Mouse (Mus musculus) heart, embryonic 16.5 days (tissue): ENCODE measurements around the gene Shld2. TPM values are rescaled to one million over a fixed set of nuclear protein-coding genes. Genes with fewer than 3 reads are reported as not detected.

ENCODE experiments used
- ATAC-seq: fragments of 200-750 bp; cut with Nextera tagmentation; replicated peaks from 2 replicates; pipeline ENCODE4 v1.8.0; 2017; ENCODE audit warnings: moderate number of reproducible peaks; ENCODE audit not compliant: insufficient read depth, low FRiP score; ENCODE audit errors: extremely low read depth
- H3K27ac ChIP-seq: fragments of 300-500 bp; sonication (generic); 2 replicates; pipeline ENCODE4 v1.5.1; 2014; ENCODE audit warnings: mild to moderate bottlenecking, low read length, control low read depth, moderate library complexity
- H3K27me3 ChIP-seq: fragments of 300-500 bp; sonication (generic); 2 replicates; pipeline ENCODE4 v1.6.1; 2014; ENCODE audit warnings: low read length, mixed read lengths; ENCODE audit not compliant: control insufficient read depth, insufficient read depth
- H3K36me3 ChIP-seq: fragments of 300-500 bp; sonication (generic); 2 replicates; pipeline ENCODE4 v1.6.1; 2014; ENCODE audit not compliant: control insufficient read depth, insufficient read depth
- H3K4me1 ChIP-seq: fragments of 300-500 bp; sonication (generic); 2 replicates; pipeline ENCODE4 v1.6.1; 2014; ENCODE audit warnings: low read length, mixed read lengths; ENCODE audit not compliant: control insufficient read depth, insufficient read depth
- H3K4me2 ChIP-seq: fragments of 300-500 bp; sonication (generic); 2 replicates; pipeline ENCODE4 v1.6.1; 2014; ENCODE audit warnings: low read depth, mild to moderate bottlenecking, control low read depth, low read length
- H3K4me3 ChIP-seq: fragments of 300-500 bp; sonication (generic); 2 replicates; pipeline ENCODE4 v1.5.1; 2014; ENCODE audit warnings: mild to moderate bottlenecking, control low read depth, low read length
- H3K9ac ChIP-seq: fragments of 300-500 bp; sonication (generic); 2 replicates; pipeline ENCODE4 v1.6.1; 2014; ENCODE audit warnings: low read length, control low read depth
- H3K9me3 ChIP-seq: fragments of 300-500 bp; sonication (generic); replicated peaks from 2 replicates; pipeline ENCODE4 v1.6.1; 2016; ENCODE audit warnings: low read length; ENCODE audit not compliant: control insufficient read depth
- WGBS: fragments of 180-500 bp; shearing (Covaris S2); extraction: QIAGEN DNeasy Blood & Tissue Kit; methylation state at CpG from one replicate; pipeline ENCODE4 v1.1.7; 2014; 5-methylcytosine and 5-hydroxymethylcytosine counted together
- polyA plus RNA-seq: library from polyadenylated mRNA; unstranded; fragments of >200 nt; fragmentation: Nextera tagmentation; extraction: Ambion mirVana; gene quantifications from 2 replicates; pipeline ENCODE4 v1.2.1, GENCODE M21; 2015

Shld2 gene
- polyA plus RNA-seq, 1 experiment from 2014 or later = 8.9 TPM

- Histone ChIP-seq H3K4me2 (no peak overlapping the region), H3K4me3 (no peak overlapping the region), H3K4me1 (no peaks in the 10 kb centered on the region), H3K9me3 (no peaks in the 10 kb centered on the region), H3K27me3 (no peaks in the 10 kb centered on the region), H3K27ac (no peak overlapping the region), H3K9ac (no peak overlapping the region), H3K36me3 (no peaks in the 10 kb centered on the region)
- 68% methylated on average over 5 of the region's 5 CpGs for WGBS
- no peak for ATAC-seq
These were observed 121.7 kb downstream of the Shld2 start for GRCm38 (mm10) chr14:34188629-34189028.

Other genes starting within 250 kb of the Shld2 start
- gene Anxa8, start 224.5 kb downstream of the Shld2 start, polyA plus RNA-seq = 5.2 and 5.3 TPM in 2 replicates
- 0.12 TPM in 1 of 2 replicates, not detected in the other for gene A630023A22Rik, start 207.7 kb downstream of the Shld2 start, polyA plus RNA-seq
- gene Npy4r, start 158.0 kb downstream of the Shld2 start, polyA plus RNA-seq = 0.07 TPM in 1 of 2 replicates, not detected in the other
- gene Gprin2, start 108.8 kb downstream of the Shld2 start, polyA plus RNA-seq = 0.11 and 0.14 TPM in 2 replicates
- gene Syt15, start 90.9 kb downstream of the Shld2 start, polyA plus RNA-seq = 0.42 and 0.57 TPM in 2 replicates
- gene Glud1, start 234 bp upstream of the Shld2 start, polyA plus RNA-seq = 54.1 and 56.8 TPM in 2 replicates
- not detected in 2 replicates for gene Fam25c, start 44.9 kb upstream of the Shld2 start, polyA plus RNA-seq
- 2.3 and 3.7 TPM in 2 replicates for gene Sncg, start 64.3 kb upstream of the Shld2 start, polyA plus RNA-seq
- 28.2 and 28.7 TPM in 2 replicates for gene Mmrn2, start 65.0 kb upstream of the Shld2 start, polyA plus RNA-seq
- 27.8 and 36.4 TPM in 2 replicates for gene Bmpr1a, start 192.8 kb upstream of the Shld2 start, polyA plus RNA-seq
- gene 9230112D13Rik, start 212.3 kb upstream of the Shld2 start, polyA plus RNA-seq = not detected in 2 replicates